Mouse (Mus musculus): Measurements from ENCODE around the gene Tril. TPM values are rescaled to one million over a fixed set of nuclear protein-coding genes. Genes with fewer than 3 reads are reported as not detected.
A peak's percentile ranks its signal among the peaks of the same experiment; 100 is the strongest.

Tril gene
- polyA plus RNA-seq, 1 experiment from 2014 or later = 16.9 TPM

DNA sequence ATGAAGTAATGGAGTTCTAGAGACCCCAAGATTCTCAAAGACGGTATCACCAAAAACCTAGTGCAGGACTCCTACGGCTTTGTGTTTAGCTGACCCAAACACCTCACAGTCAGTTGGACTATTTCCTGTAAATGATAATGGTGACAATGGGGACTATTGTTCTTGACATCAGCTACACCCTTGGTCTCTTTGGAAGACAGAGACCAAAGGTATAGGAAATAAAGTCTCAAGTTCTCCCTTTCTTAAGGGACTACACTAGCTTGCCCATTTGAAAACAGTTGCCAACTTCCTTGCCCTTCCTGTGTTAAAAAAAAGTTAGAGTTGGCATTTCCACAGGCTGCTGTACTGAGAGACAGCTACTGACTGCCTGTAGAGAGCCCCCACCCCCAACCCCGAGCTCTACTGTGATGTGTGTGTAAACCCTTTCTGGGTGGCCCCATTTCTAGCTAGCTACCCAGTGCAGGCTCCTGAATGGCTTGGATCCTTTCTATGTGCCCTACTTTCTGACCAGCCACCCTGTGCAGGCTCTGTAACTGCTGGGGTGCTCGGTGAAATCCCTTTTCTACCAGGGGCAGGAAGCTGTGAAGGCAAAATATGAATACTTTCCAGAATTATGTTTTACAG, 19.2 kb downstream of the Tril start:
- H3K9me3 ChIP-seq (replicated peaks; ENCODE audit: control insufficient read depth, low read length, poor library complexity, severe bottlenecking) = no peaks in the 10 kb centered on the region
- H3K4me2 ChIP-seq (ENCODE audit: low read length) = no peak overlapping the region
- no peak overlapping the region for H3K27ac ChIP-seq (ENCODE audit: low read length)
- H3K9ac ChIP-seq (ENCODE audit: low read depth, low read length) = no peak overlapping the region
- no peak for ATAC-seq
- no peaks in the 10 kb centered on the region for H3K36me3 ChIP-seq (ENCODE audit: control insufficient read depth, insufficient read depth, low read length)
- WGBS = 63% methylated on average over 4 of the region's 4 CpGs
- H3K27me3 ChIP-seq (ENCODE audit: control insufficient read depth, insufficient read depth, low read depth, low read length) = no peaks in the 10 kb centered on the region
- no peaks in the 10 kb centered on the region for H3K4me1 ChIP-seq (ENCODE audit: control insufficient read depth, insufficient read depth, low read length)
- H3K4me3 ChIP-seq (ENCODE audit: low read depth, low read length) = no peak overlapping the region

DNA sequence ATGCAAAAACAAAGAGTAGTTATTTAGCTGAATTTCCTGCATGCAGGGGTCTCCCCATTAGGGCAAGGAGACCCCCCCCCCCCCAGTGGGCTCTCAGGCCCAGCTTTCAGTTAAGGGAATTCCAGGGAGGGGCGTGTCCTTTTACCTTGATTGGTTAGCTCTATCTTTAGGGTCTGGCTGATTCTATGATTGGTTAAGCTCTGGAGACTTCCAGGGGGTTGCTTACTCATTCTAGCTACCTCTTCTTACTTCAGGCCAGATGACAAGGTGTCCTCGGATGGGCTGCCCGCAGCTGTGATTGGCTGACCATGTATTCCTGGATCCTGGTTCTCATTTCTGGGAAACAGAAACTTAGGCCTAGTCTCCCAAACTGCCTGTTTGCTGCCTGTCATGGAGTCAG, 21.8 kb downstream of the Tril start:
- no peak overlapping the region for H3K27ac ChIP-seq (ENCODE audit: low read length)
- H3K36me3 ChIP-seq (ENCODE audit: control insufficient read depth, insufficient read depth, low read length) = no peaks in the 10 kb centered on the region
- no peaks in the 10 kb centered on the region for H3K27me3 ChIP-seq (ENCODE audit: control insufficient read depth, insufficient read depth, low read depth, low read length)
- peaks cover 4% of the 10 kb centered on the region; the same call in 1 of the 2 replicates for H3K4me1 ChIP-seq (ENCODE audit: control insufficient read depth, insufficient read depth, low read length)
- H3K4me2 ChIP-seq (ENCODE audit: low read length) = no peak overlapping the region
- no peaks in the 10 kb centered on the region for H3K9me3 ChIP-seq (replicated peaks; ENCODE audit: control insufficient read depth, low read length, poor library complexity, severe bottlenecking)
- no peak for ATAC-seq
- 85% methylated on average over 3 of the region's 3 CpGs for WGBS
- no peak overlapping the region for H3K9ac ChIP-seq (ENCODE audit: low read depth, low read length)
- H3K4me3 ChIP-seq (ENCODE audit: low read depth, low read length) = no peak overlapping the region

DNA sequence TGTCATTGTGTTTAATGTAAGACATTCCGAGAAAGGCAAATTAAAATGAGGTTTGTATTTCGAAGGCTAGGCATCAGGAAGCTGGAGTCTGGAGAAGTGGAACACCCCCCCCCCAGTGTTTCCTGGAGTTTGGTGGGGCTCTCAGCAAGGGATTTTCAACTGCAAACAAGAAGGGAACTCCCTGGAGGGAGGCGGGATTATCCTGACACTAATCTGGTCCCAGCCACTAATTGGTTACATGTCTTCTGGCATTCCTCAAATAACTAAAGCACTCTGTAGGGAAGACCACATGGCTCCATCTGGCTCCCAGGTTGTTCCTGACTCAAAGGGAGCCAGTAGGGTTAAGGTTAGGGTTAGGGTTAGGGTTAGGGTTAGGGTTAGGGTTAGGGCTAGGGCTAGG, 23.8 kb downstream of the Tril start:
- no peaks in the 10 kb centered on the region for H3K36me3 ChIP-seq (ENCODE audit: control insufficient read depth, insufficient read depth, low read length)
- H3K27ac ChIP-seq (ENCODE audit: low read length) = no peak overlapping the region
- no peak overlapping the region for H3K9ac ChIP-seq (ENCODE audit: low read depth, low read length)
- peaks cover 4% of the 10 kb centered on the region; the same call in 1 of the 2 replicates for H3K4me1 ChIP-seq (ENCODE audit: control insufficient read depth, insufficient read depth, low read length)
- ATAC-seq = no peak
- no peaks in the 10 kb centered on the region for H3K27me3 ChIP-seq (ENCODE audit: control insufficient read depth, insufficient read depth, low read depth, low read length)
- no peaks in the 10 kb centered on the region for H3K9me3 ChIP-seq (replicated peaks; ENCODE audit: control insufficient read depth, low read length, poor library complexity, severe bottlenecking)
- WGBS = 50% methylated on average over 3 of the region's 3 CpGs
- no peak overlapping the region for H3K4me2 ChIP-seq (ENCODE audit: low read length)
- H3K4me3 ChIP-seq (ENCODE audit: low read depth, low read length) = no peak overlapping the region

DNA sequence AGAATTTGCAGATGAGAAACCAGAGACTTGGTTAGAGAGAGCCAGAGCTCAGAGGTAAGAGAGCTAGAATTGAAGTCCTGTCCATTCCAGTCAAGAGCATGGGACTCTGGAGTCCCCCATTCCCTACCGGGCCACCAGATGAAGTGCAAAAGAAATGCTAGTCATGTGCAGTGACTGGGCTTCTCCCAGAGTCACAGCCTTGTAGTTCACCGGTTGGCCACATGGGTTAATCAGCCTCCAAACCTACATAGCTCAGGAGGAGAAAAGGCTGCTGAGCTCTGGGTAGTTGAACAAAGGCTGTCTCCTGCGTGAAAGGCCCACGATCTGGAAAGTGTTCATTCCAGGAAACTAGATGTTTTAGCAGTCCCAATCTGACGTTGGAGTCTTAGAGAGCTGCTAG, 24.8 kb downstream of the Tril start:
- no peak overlapping the region for H3K27ac ChIP-seq (ENCODE audit: low read length)
- no peak overlapping the region for H3K4me2 ChIP-seq (ENCODE audit: low read length)
- H3K36me3 ChIP-seq (ENCODE audit: control insufficient read depth, insufficient read depth, low read length) = no peaks in the 10 kb centered on the region
- H3K9me3 ChIP-seq (replicated peaks; ENCODE audit: control insufficient read depth, low read length, poor library complexity, severe bottlenecking) = no peaks in the 10 kb centered on the region
- ATAC-seq = no peak
- H3K4me1 ChIP-seq (ENCODE audit: control insufficient read depth, insufficient read depth, low read length) = peaks cover 4% of the 10 kb centered on the region; the same call in 1 of the 2 replicates
- WGBS = 20% methylated on average over 5 of the region's 5 CpGs
- H3K9ac ChIP-seq (ENCODE audit: low read depth, low read length) = no peak overlapping the region
- no peaks in the 10 kb centered on the region for H3K27me3 ChIP-seq (ENCODE audit: control insufficient read depth, insufficient read depth, low read depth, low read length)
- H3K4me3 ChIP-seq (ENCODE audit: low read depth, low read length) = no peak overlapping the region

DNA sequence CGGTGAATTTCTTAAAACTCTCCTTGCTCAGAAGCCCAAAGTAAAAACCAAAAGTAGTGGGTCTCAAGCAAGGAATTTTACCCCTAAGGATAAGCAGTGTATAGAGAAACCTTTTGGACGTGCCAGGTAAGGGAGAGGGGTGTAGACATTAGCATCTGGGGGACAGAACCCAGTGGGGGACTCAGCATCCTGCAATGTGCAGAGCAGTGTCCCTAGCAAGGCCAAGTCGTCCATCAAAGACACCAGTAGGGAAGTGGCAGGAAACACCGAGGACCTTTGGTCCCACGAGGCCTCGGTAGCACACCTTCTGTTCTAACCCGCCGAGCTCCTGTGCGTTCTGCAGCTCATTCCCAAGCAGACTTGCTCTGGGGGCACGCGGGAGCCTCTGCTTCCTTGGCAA, 25.6 kb downstream of the Tril start:
- H3K4me2 ChIP-seq (ENCODE audit: low read length) = peak overlapping the region; percentile 46
- H3K9ac ChIP-seq (ENCODE audit: low read depth, low read length) = no peak overlapping the region
- no peaks in the 10 kb centered on the region for H3K27me3 ChIP-seq (ENCODE audit: control insufficient read depth, insufficient read depth, low read depth, low read length)
- ATAC-seq = peak; percentile 46; the same call in 1 of the 2 replicates
- 45% methylated on average over 11 of the region's 11 CpGs for WGBS
- H3K4me1 ChIP-seq (ENCODE audit: control insufficient read depth, insufficient read depth, low read length) = peaks cover 4% of the 10 kb centered on the region; the same call in 1 of the 2 replicates
- no peak overlapping the region for H3K4me3 ChIP-seq (ENCODE audit: low read depth, low read length)
- H3K27ac ChIP-seq (ENCODE audit: low read length) = no peak overlapping the region
- H3K36me3 ChIP-seq (ENCODE audit: control insufficient read depth, insufficient read depth, low read length) = no peaks in the 10 kb centered on the region
- H3K9me3 ChIP-seq (replicated peaks; ENCODE audit: control insufficient read depth, low read length, poor library complexity, severe bottlenecking) = no peaks in the 10 kb centered on the region

DNA sequence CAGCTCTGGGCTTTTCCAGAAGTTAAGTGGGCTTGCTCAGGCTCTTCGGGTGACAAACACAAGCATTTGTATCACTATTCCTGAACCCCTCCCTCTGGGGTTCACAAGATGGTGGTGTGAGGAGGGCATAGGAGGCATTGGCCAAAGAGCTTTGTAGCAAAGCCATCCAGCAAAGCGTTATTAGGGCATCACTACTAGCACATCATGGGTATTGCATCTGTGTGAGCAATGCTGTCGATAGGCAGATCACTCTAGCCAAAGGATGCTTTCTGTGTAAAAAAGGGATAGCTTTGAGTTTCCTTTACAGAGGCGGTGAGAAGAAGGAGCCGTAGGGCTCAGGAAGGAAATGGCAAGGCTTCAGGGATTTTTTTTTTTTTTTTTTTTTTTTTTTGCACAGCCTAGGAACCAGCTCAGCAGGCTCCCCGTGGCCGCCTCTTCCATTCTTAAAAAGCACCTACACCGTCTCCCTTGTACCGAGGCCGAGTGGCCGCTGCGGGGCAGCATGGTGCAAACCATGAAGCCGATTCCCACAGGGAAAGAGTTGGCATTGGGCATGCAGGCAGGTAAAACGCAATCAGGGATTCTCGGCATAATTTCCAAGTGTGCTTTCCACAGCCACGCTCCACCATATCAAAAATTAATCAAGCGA, 26.2 kb downstream of the Tril start:
- peak; percentile 90 for ATAC-seq
- WGBS = 10% methylated on average over 17 of the region's 17 CpGs
- Histone ChIP-seq H3K36me3 (ENCODE audit: control insufficient read depth, insufficient read depth, low read length) (no peaks in the 10 kb centered on the region), H3K4me1 (ENCODE audit: control insufficient read depth, insufficient read depth, low read length) (peaks cover 4% of the 10 kb centered on the region; the same call in 1 of the 2 replicates), H3K9me3 (replicated peaks; ENCODE audit: control insufficient read depth, low read length, poor library complexity, severe bottlenecking) (no peaks in the 10 kb centered on the region), H3K27ac (ENCODE audit: low read length) (no peak overlapping the region), H3K27me3 (ENCODE audit: control insufficient read depth, insufficient read depth, low read depth, low read length) (no peaks in the 10 kb centered on the region), H3K9ac (ENCODE audit: low read depth, low read length) (no peak overlapping the region), H3K4me2 (ENCODE audit: low read length) (peak overlapping the region; percentile 46), H3K4me3 (ENCODE audit: low read depth, low read length) (no peak overlapping the region)

DNA sequence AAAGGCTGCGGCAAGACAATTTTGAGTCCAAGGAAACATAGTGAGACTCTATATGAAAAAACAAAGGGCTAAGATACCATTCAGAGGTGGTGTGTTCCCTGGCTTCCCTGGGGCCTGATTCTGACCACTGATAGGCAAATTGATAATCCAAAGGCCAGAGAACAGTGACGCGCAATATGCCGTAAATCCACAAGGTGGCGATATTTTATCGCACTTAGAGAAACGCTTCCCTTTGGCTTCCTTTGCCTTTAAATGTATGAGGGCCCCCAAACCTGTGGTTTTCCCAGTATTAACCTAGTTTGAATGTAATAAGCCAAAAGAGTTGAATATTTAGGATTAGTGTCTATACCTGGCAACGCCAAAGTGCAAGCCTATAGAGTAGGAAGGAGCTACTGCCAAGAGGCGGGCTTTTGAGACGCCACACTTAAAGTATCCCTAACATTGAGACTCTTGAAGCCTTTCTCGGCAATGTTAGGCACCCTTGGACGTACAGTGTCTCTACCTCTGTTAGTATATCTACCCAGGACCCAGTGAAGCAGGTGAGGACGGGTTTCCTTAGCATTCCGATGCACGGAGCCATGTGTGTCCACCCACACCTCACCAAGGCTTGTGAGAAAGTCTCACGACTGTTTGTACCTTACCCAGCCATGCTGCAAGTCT, 37.6 kb downstream of the Tril start:
- Histone ChIP-seq H3K9me3 (replicated peaks; ENCODE audit: control insufficient read depth, low read length, poor library complexity, severe bottlenecking) (no peaks in the 10 kb centered on the region), H3K36me3 (ENCODE audit: control insufficient read depth, insufficient read depth, low read length) (no peaks in the 10 kb centered on the region), H3K27ac (ENCODE audit: low read length) (no peak overlapping the region), H3K4me1 (ENCODE audit: control insufficient read depth, insufficient read depth, low read length) (no peaks in the 10 kb centered on the region), H3K9ac (ENCODE audit: low read depth, low read length) (no peak overlapping the region), H3K4me2 (ENCODE audit: low read length) (no peak overlapping the region), H3K4me3 (ENCODE audit: low read depth, low read length) (no peak overlapping the region), H3K27me3 (ENCODE audit: control insufficient read depth, insufficient read depth, low read depth, low read length) (no peaks in the 10 kb centered on the region)
- no peak for ATAC-seq
- 44% methylated on average over 16 of the region's 16 CpGs for WGBS

DNA sequence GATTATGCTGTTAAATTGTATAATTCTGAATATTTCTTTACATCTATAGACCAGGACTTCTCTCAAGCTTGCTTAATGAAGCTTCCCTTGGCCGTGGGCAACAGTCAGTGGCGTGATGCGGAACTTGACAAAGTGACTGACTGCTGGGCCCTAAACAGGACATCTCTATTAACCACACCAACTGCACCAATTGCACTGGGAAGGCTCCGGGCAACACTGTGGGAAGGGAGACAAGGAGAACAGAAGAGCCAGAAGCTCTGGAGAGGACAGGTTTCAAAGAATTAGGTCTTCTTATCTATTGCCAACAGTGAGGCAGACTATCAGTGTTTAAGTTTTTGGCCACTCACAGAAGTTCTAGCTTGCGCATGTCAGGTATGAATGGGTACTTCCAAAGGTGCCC, 38.4 kb downstream of the Tril start:
- Histone ChIP-seq H3K4me2 (ENCODE audit: low read length) (no peak overlapping the region), H3K4me1 (ENCODE audit: control insufficient read depth, insufficient read depth, low read length) (no peaks in the 10 kb centered on the region), H3K36me3 (ENCODE audit: control insufficient read depth, insufficient read depth, low read length) (no peaks in the 10 kb centered on the region), H3K4me3 (ENCODE audit: low read depth, low read length) (no peak overlapping the region), H3K27me3 (ENCODE audit: control insufficient read depth, insufficient read depth, low read depth, low read length) (no peaks in the 10 kb centered on the region), H3K27ac (ENCODE audit: low read length) (no peak overlapping the region), H3K9ac (ENCODE audit: low read depth, low read length) (no peak overlapping the region), H3K9me3 (replicated peaks; ENCODE audit: control insufficient read depth, low read length, poor library complexity, severe bottlenecking) (no peaks in the 10 kb centered on the region)
- ATAC-seq = no peak
- WGBS = 80% methylated on average over 5 of the region's 5 CpGs

DNA sequence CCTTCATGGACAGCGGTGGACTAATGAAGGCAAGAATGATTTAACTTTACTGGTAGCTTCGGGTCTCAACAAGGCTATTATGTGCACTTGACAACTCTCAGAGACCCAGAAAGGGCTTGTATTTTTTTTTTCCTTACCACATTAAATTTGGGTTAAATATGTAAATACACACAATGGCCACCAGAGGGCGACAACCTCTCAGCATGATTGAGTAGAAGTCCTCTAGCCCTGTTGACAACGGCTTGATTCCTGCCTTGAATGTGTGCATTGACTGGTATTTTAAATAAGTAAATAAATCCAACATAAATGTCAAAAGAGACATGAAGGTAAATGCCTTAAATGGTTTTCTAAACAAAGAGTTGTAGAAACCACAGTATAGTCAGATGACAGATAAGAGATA, 39.5 kb downstream of the Tril start:
- H3K9ac ChIP-seq (ENCODE audit: low read depth, low read length) = no peak overlapping the region
- no peaks in the 10 kb centered on the region for H3K36me3 ChIP-seq (ENCODE audit: control insufficient read depth, insufficient read depth, low read length)
- no peak for ATAC-seq
- H3K9me3 ChIP-seq (replicated peaks; ENCODE audit: control insufficient read depth, low read length, poor library complexity, severe bottlenecking) = no peaks in the 10 kb centered on the region
- H3K27ac ChIP-seq (ENCODE audit: low read length) = no peak overlapping the region
- no peaks in the 10 kb centered on the region for H3K4me1 ChIP-seq (ENCODE audit: control insufficient read depth, insufficient read depth, low read length)
- no peaks in the 10 kb centered on the region for H3K27me3 ChIP-seq (ENCODE audit: control insufficient read depth, insufficient read depth, low read depth, low read length)
- 5% methylated on average over 4 of the region's 4 CpGs for WGBS
- H3K4me3 ChIP-seq (ENCODE audit: low read depth, low read length) = no peak overlapping the region
- no peak overlapping the region for H3K4me2 ChIP-seq (ENCODE audit: low read length)

All from midbrain, embryonic 16.5 days (tissue).